Mouse (Mus musculus) limb, embryonic 14.5 days (tissue): Measurements from ENCODE around the gene Clic5. TPM values are rescaled to one million over a fixed set of nuclear protein-coding genes. Genes with fewer than 3 reads are reported as not detected.

ENCODE experiments used
- ATAC-seq: fragments of 200-750 bp; cut with Nextera tagmentation; 2 replicates; pipeline ENCODE4 v1.8.0; 2017; ENCODE audit warnings: low read depth, moderate number of reproducible peaks, moderate TSS enrichment; ENCODE audit not compliant: low FRiP score
- DNase-seq: peaks from one replicate; pipeline ENCODE4 v3.0.0-alpha.2; 2015; ENCODE audit warnings: low spot score
- H3K27ac ChIP-seq: fragments of 300-500 bp; sonication (generic); replicated peaks from 2 replicates; pipeline ENCODE4 v1.5.1; 2014; ENCODE audit warnings: low read depth, mild to moderate bottlenecking, low read length, moderate library complexity, mixed read lengths
- H3K27me3 ChIP-seq: fragments of 300-500 bp; sonication (generic); 2 replicates; pipeline ENCODE4 v1.6.1; 2014; ENCODE audit warnings: low read length, mixed read lengths; ENCODE audit not compliant: control insufficient read depth, insufficient read depth
- H3K36me3 ChIP-seq: fragments of 300-500 bp; sonication (generic); 2 replicates; pipeline ENCODE4 v1.6.1; 2014; ENCODE audit warnings: mild to moderate bottlenecking, low read length, moderate library complexity, mixed read lengths; ENCODE audit not compliant: control insufficient read depth, insufficient read depth
- H3K4me1 ChIP-seq: fragments of 300-500 bp; sonication (generic); 2 replicates; pipeline ENCODE4 v1.6.1; 2014; ENCODE audit warnings: antibody characterized with exemption, low read length, mixed read lengths; ENCODE audit not compliant: control insufficient read depth, insufficient read depth
- H3K4me2 ChIP-seq: fragments of 300-500 bp; sonication (generic); replicated peaks from 2 replicates; pipeline ENCODE4 v1.6.1; 2014; ENCODE audit warnings: low read depth, mild to moderate bottlenecking, low read length, moderate library complexity; ENCODE audit not compliant: severe bottlenecking
- H3K4me3 ChIP-seq: fragments of 300-500 bp; sonication (generic); replicated peaks from 2 replicates; pipeline ENCODE4 v1.5.1; 2014; ENCODE audit warnings: low read length
- H3K9ac ChIP-seq: fragments of 300-500 bp; sonication (generic); 2 replicates; pipeline ENCODE4 v1.6.1; 2014; ENCODE audit warnings: mild to moderate bottlenecking, low read depth, low read length, moderate library complexity; ENCODE audit not compliant: severe bottlenecking
- H3K9me3 ChIP-seq: fragments of 300-500 bp; sonication (generic); 2 replicates; pipeline ENCODE4 v1.6.1; 2016; ENCODE audit warnings: low read length; ENCODE audit not compliant: control insufficient read depth
- POLR2A ChIP-seq: fragments of 200-500 bp; IDR thresholded peaks from 2 replicates; pipeline ENCODE4 v1.8.0; 2012; ENCODE audit warnings: inconsistent platforms, mild to moderate bottlenecking, moderate library complexity, borderline replicate concordance; ENCODE audit not compliant: insufficient read depth, insufficient read length; ENCODE audit errors: extremely low read depth
- WGBS: fragments of 180-500 bp; shearing (Covaris S2); extraction: QIAGEN DNeasy Blood & Tissue Kit; methylation state at CpG from one replicate; pipeline ENCODE4 v1.1.7; 2014; 5-methylcytosine and 5-hydroxymethylcytosine counted together
- polyA plus RNA-seq, 2 experiments: library from polyadenylated mRNA; depleted of rRNA in 1 of 2; stranded (reverse) in 1 of 2; unstranded in 1 of 2; fragments of >200 nt; fragmentation: Nextera tagmentation in 1 of 2; extraction: Ambion mirVana in 1 of 2; gene quantifications; 2 replicates each; pipeline versions ENCODE4 v1.2.1 to v1.2.3; 2012 to 2014

Clic5 gene
- polyA plus RNA-seq, 2 experiments = 0.41 to 0.44 TPM

DNA sequence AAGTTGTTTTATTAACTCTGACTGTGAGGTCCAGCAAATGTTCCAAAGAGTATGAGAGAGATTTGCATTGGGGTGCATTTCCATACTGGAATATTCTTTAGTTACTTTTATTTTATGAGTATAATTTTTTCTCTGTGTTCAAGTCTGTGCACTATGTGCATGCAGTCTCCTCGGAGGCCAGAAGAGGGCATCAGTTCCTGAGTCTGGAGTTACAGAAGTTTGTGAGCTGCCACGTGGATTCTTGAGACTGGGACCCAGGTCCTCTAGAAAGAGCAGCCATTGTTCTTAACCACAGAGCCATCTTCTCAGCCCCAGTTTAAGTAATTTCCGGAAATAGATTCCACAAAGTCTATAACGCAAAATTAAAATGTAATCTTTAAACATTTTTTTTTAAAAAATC is 20.5 kb downstream of the Clic5 start:
- H3K27ac ChIP-seq = no peak overlapping the region
- H3K4me2 ChIP-seq = no peak overlapping the region
- DNase-seq (no peak), ATAC-seq (no peak)
- no peak for TF ChIP-seq POLR2A
- WGBS = 81% methylated on average over 4 of the region's 4 CpGs
- no peaks in the 10 kb centered on the region for H3K27me3 ChIP-seq
- no peak overlapping the region for H3K4me3 ChIP-seq
- no peaks in the 10 kb centered on the region for H3K36me3 ChIP-seq
- no peaks in the 10 kb centered on the region for H3K4me1 ChIP-seq
- H3K9ac ChIP-seq = no peak overlapping the region
- no peaks in the 10 kb centered on the region for H3K9me3 ChIP-seq

DNA sequence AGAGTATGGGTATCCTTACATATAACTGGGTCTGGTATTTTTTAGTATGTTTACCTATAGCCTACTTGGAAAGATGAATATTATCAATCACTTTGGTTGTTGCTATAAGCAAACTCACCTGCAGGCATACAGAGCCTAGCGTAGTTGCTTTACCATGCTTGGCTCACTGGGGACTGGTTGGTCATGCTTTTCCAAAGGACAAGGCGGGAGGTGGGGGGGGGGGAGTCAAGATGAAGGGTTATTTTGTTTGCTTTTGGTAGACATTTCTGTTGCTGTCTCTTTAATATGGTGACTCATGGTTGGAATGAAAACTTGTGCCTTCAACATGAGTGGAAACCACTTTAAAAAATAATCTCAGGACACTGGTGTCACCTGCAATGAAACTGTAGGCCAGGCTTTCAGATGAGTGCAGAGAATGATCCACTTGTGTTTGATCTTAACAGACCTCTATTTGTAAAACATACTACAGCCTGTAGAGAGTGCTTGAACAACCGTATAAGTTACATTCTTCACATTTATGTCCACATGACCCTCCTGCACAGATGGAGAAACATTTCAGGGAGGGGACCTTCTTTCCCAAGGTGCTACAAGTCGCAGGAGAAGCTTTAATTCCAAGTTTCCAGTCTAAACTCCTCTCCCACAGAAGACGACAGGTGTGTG is 24.7 kb downstream of the Clic5 start:
- WGBS = 82% methylated on average over 5 of the region's 5 CpGs
- DNase-seq (no peak), ATAC-seq (no peak)
- no peak overlapping the region for H3K27ac ChIP-seq
- H3K4me3 ChIP-seq = no peak overlapping the region
- no peak overlapping the region for H3K9ac ChIP-seq
- no peak overlapping the region for H3K4me2 ChIP-seq
- H3K4me1 ChIP-seq = no peaks in the 10 kb centered on the region
- no peaks in the 10 kb centered on the region for H3K9me3 ChIP-seq
- no peak for TF ChIP-seq POLR2A
- H3K36me3 ChIP-seq = no peaks in the 10 kb centered on the region
- no peaks in the 10 kb centered on the region for H3K27me3 ChIP-seq

DNA sequence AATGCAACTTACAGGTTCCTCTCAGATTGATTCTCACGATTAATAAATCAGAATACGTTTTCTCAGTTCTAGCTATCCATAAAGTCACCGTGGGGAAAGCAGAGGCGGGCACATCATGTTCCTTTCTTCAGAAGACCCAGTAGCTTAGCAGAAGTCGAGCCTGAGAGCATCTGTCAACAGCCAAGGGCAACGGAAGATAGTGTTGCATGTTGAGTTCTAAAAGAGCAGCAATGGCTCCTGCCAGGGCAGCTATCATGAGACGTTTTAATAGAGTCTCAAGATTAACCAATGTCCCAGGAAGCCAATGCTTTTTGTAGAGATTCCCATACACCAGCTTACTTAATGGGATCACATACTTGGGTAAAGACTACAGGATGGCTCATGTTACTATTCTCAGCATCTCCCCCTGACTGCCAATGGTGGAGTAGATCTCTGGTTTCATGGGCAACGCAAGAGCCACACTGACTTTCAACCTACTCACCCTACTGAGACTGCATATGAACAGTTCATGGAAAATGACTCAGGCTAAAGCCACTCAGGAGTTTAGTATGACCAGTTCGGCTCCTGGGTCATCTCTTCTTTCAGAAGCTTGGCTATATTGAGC is 26.9 kb downstream of the Clic5 start:
- TF ChIP-seq POLR2A = no peak
- H3K4me2 ChIP-seq = no peak overlapping the region
- no peak for DNase-seq
- WGBS = 89% methylated on average over 9 of the region's 9 CpGs
- no peaks in the 10 kb centered on the region for H3K9me3 ChIP-seq
- H3K4me1 ChIP-seq = no peaks in the 10 kb centered on the region
- H3K36me3 ChIP-seq = no peaks in the 10 kb centered on the region
- no peaks in the 10 kb centered on the region for H3K27me3 ChIP-seq
- H3K4me3 ChIP-seq = no peak overlapping the region
- no peak for ATAC-seq
- no peak overlapping the region for H3K9ac ChIP-seq
- H3K27ac ChIP-seq = no peak overlapping the region

DNA sequence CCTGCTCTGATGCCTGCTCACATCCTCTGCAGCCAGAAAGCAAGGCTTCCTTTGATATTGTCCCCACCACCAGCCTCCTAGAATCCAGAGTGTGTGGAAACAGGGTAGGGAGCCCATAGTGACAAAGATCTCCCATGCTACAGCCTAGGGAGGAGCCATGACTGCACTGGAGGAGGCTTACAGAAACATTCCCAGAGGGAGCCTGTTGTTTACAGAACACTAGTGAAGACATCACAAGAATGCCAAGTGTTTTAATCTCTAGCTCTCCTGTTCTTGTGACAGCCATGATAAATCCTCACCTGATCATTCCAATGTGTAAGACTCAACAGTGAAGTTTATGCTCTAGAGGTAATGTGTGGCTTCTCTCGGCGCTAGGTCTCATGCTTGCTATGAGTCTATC is 28.8 kb downstream of the Clic5 start:
- Histone ChIP-seq H3K9ac (no peak overlapping the region), H3K4me1 (no peaks in the 10 kb centered on the region), H3K4me3 (no peak overlapping the region), H3K4me2 (no peak overlapping the region), H3K27ac (no peak overlapping the region), H3K9me3 (no peaks in the 10 kb centered on the region), H3K36me3 (no peaks in the 10 kb centered on the region), H3K27me3 (no peaks in the 10 kb centered on the region)
- DNase-seq (no peak), ATAC-seq (no peak)
- 81% methylated on average over 2 of the region's 2 CpGs for WGBS
- no peak for TF ChIP-seq POLR2A

DNA sequence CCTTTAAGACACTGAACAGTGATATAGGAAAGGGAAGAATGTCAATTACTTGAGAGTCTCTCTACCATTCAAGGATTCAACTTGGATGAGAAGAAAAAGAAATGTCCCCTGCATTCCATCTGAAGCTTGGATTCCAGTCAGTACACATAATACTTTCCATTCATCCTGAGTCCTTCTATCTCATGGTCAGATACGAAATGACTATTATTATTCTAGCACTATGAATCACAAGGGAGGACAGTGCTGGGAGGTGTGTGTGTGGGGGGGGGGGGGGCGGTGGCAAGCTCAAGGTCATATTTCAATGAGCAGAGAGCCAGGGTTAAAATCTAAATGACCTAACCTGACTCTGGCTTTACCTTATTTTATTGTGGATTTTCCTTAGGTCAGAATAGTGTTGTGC is 31.6 kb downstream of the Clic5 start:
- no peaks in the 10 kb centered on the region for H3K4me1 ChIP-seq
- no peak for ATAC-seq
- DNase-seq = no peak
- H3K4me2 ChIP-seq = no peak overlapping the region
- no peaks in the 10 kb centered on the region for H3K9me3 ChIP-seq
- 80% methylated on average over 1 of the region's 2 CpGs for WGBS
- no peak overlapping the region for H3K4me3 ChIP-seq
- no peaks in the 10 kb centered on the region for H3K27me3 ChIP-seq
- H3K27ac ChIP-seq = no peak overlapping the region
- TF ChIP-seq POLR2A = no peak
- no peak overlapping the region for H3K9ac ChIP-seq
- H3K36me3 ChIP-seq = no peaks in the 10 kb centered on the region

DNA sequence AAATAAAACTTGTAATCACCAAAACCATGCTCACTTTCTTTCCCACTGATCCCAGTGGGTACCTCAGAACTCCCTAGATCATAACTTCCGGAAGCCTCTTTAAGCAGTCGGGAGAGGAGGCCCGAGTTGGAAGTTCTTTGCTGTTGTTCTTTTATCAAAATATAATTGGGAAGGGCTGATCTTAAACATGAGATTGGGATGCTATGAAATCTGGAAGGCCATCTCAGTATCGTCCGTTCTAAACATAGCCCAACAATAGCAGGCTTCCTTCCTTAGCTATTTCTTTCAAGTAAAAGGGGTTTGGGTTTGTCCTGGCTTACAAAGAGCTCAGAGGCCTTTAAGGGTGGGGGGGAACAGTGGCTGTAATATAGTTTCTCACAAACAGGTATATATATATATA is 40.0 kb downstream of the Clic5 start:
- no peak overlapping the region for H3K9ac ChIP-seq
- TF ChIP-seq POLR2A = no peak
- H3K4me3 ChIP-seq = no peak overlapping the region
- H3K4me1 ChIP-seq = no peaks in the 10 kb centered on the region
- H3K36me3 ChIP-seq = no peaks in the 10 kb centered on the region
- ATAC-seq = no peak
- no peak for DNase-seq
- H3K4me2 ChIP-seq = no peak overlapping the region
- WGBS = 85% methylated on average over 5 of the region's 5 CpGs
- no peaks in the 10 kb centered on the region for H3K9me3 ChIP-seq
- H3K27ac ChIP-seq = no peak overlapping the region
- H3K27me3 ChIP-seq = no peaks in the 10 kb centered on the region
